15 mouse cellular contexts compared by ENCODE assay signal in genomic region chr2:146626531-146626930, GRCm38 (mm10).
"Had no signal": no experiment of that assay in that cellular context is flagged by ENCODE, and none has a peak within 500 bp of the region (broad histone marks: within the 10 kb centered on the region; RNA-seq: fewer than 3 reads in every experiment).

No protein-coding gene starts in this region.

- H3K36me3 ChIP-seq: lung, embryonic 15.5 days; midbrain, embryonic 13.5 days; midbrain, embryonic 15.5 days; neural tube, embryonic 12.5 days; stomach, embryonic 15.5 days had no signal

- H3K4me1 ChIP-seq: lung, embryonic 15.5 days; megakaryocyte, embryonic 14.5 days; midbrain, embryonic 13.5 days; midbrain, embryonic 15.5 days; neural tube, embryonic 12.5 days; stomach, embryonic 15.5 days had no signal

- H3K4me3 ChIP-seq: lung, embryonic 15.5 days; megakaryocyte, embryonic 14.5 days; midbrain, embryonic 13.5 days; midbrain, embryonic 15.5 days; neural tube, embryonic 12.5 days; stomach, embryonic 15.5 days had no signal

- DNase-seq: lung, adult 2 months; lung, postnatal 14 days; lung, postnatal 36 days; right cerebral cortex, postnatal 14 days; thymus, adult 2 months; thymus, postnatal 25 days; thymus, postnatal 4 days had no signal

- H3K27ac ChIP-seq: lung, embryonic 15.5 days; macrophage; midbrain, embryonic 13.5 days; midbrain, embryonic 15.5 days; neural tube, embryonic 12.5 days; stomach, embryonic 15.5 days; stomach, postnatal 0 days had no signal

- H3K27me3 ChIP-seq: lung, embryonic 15.5 days; stomach, embryonic 15.5 days had no signal
